Mouse (Mus musculus): ENCODE measurements around the gene Atxn7l3b. TPM values are rescaled to one million over a fixed set of nuclear protein-coding genes. Genes with fewer than 3 reads are reported as not detected.
A peak's percentile ranks its signal among the peaks of the same experiment; 100 is the strongest.

Gene Atxn7l3b
- 31.4 and 47.7 TPM in 2 replicates for polyA plus RNA-seq (2012)

- no peak for TF ChIP-seq GATA1 (IDR thresholded peaks at IDR 0.05; ENCODE audit: low read length)
Measured at GRCm38 (mm10) chr10:112928452-112929221, at the start of gene Atxn7l3b. TSS of gene Atxn7l3b (minus strand) at chr10:112929001.

GRCm38 (mm10) chr10:112977586-112977985, 48.8 kb upstream of the Atxn7l3b start:
- no peak for TF ChIP-seq GATA1 (IDR thresholded peaks at IDR 0.05; ENCODE audit: low read length)

- TF ChIP-seq GATA1 (IDR thresholded peaks at IDR 0.05; ENCODE audit: low read length): no peak
Measured at GRCm38 (mm10) chr10:112973286-112974026, 44.7 kb upstream of the Atxn7l3b start.

- TF ChIP-seq GATA1 (IDR thresholded peaks at IDR 0.05; ENCODE audit: low read length): no peak
Measured at GRCm38 (mm10) chr10:112970002-112970589, 41.3 kb upstream of the Atxn7l3b start.

GRCm38 (mm10) chr10:112967578-112967977, 38.8 kb upstream of the Atxn7l3b start:
- peak; percentile 89 for TF ChIP-seq GATA1 (IDR thresholded peaks at IDR 0.05; ENCODE audit: low read length)

- TF ChIP-seq GATA1 (IDR thresholded peaks at IDR 0.05; ENCODE audit: low read length): no peak
Measured at GRCm38 (mm10) chr10:112954140-112954539, 25.3 kb upstream of the Atxn7l3b start.

GRCm38 (mm10) chr10:112948453-112948852, 19.7 kb upstream of the Atxn7l3b start:
- TF ChIP-seq GATA1 (IDR thresholded peaks at IDR 0.05; ENCODE audit: low read length): no peak

GRCm38 (mm10) chr10:112929222-112929615, 418 bp upstream of the Atxn7l3b start:
- TF ChIP-seq GATA1 (IDR thresholded peaks at IDR 0.05; ENCODE audit: low read length): no peak

- TF ChIP-seq GATA1 (IDR thresholded peaks at IDR 0.05; ENCODE audit: low read length): no peak
Measured at GRCm38 (mm10) chr10:112926961-112927360, 1.8 kb downstream of the Atxn7l3b start.

- TF ChIP-seq GATA1 (IDR thresholded peaks at IDR 0.05; ENCODE audit: low read length): no peak
Measured at GRCm38 (mm10) chr10:112926271-112926670, 2.5 kb downstream of the Atxn7l3b start.

- TF ChIP-seq GATA1 (IDR thresholded peaks at IDR 0.05; ENCODE audit: low read length): no peak
Measured at GRCm38 (mm10) chr10:112916575-112917190, 12.1 kb downstream of the Atxn7l3b start.

- no peak for TF ChIP-seq GATA1 (IDR thresholded peaks at IDR 0.05; ENCODE audit: low read length)
Measured at GRCm38 (mm10) chr10:112900243-112900642, 28.6 kb downstream of the Atxn7l3b start.

GRCm38 (mm10) chr10:112899796-112900195, 29.0 kb downstream of the Atxn7l3b start:
- no peak for TF ChIP-seq GATA1 (IDR thresholded peaks at IDR 0.05; ENCODE audit: low read length)

GRCm38 (mm10) chr10:112896636-112897035, 32.2 kb downstream of the Atxn7l3b start:
- TF ChIP-seq GATA1 (IDR thresholded peaks at IDR 0.05; ENCODE audit: low read length): no peak

- no peak for TF ChIP-seq GATA1 (IDR thresholded peaks at IDR 0.05; ENCODE audit: low read length)
Measured at GRCm38 (mm10) chr10:112893622-112894252, 35.1 kb downstream of the Atxn7l3b start.
